Mouse (Mus musculus) macrophage (primary cell): ENCODE results near the gene Kcnt2. TPM values are rescaled to one million over a fixed set of nuclear protein-coding genes. Genes with fewer than 3 reads are reported as not detected.

ENCODE experiments used
- H3K27ac ChIP-seq: fragments of 350-480 bp; formaldehyde crosslinking; 2 replicates; pipeline ENCODE4 v1.9.0; 2021
- H3K36me3 ChIP-seq: fragments of 350-480 bp; formaldehyde crosslinking; 2 replicates; pipeline ENCODE4 v1.9.0; 2021; ENCODE audit errors: inconsistent target
- H3K4me3 ChIP-seq: fragments of 350-480 bp; formaldehyde crosslinking; 2 replicates; pipeline ENCODE4 v1.9.0; 2021; ENCODE audit errors: inconsistent target
- H3K79me2 ChIP-seq: fragments of 350-480 bp; formaldehyde crosslinking; 2 replicates; pipeline ENCODE4 v1.9.0; 2021; ENCODE audit errors: inconsistent target
- WGBS: methylation state at CpG from one replicate; pipeline ENCODE4 v1.1.7; 2026; ENCODE audit warnings: inconsistent platforms; ENCODE audit not compliant: missing documents; 5-methylcytosine and 5-hydroxymethylcytosine counted together
- polyA plus RNA-seq: library from polyadenylated mRNA; stranded (reverse); fragments of 250-400 nt; gene quantifications from 3 replicates; pipeline ENCODE4 v1.2.4, GENCODE M21; 2018; ENCODE audit warnings: inconsistent platforms

Kcnt2 gene
- polyA plus RNA-seq, 1 experiment from 2014 or later = not detected

DNA sequence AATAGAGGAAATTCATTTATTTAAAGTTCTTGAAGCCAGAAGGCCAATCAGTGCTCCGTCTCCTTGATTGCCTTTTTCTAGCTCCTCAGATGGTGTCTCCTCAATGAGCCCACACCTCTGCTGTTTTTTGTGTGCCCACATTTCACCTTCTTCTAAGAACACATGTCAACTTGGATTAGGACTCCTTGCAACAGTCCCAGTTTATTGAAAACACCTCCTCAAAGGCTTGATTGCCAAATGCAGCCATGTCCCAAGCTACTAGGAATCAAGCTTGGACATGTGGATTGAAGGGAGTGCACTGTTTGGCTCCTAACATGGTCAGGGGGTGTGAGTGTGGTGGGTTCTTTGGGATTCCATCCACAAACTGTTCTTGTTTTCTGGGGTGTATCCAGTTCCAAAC, 245.4 kb downstream of the Kcnt2 start:
- Histone ChIP-seq H3K4me3 (no peak overlapping the region), H3K27ac (no peak overlapping the region), H3K79me2 (no peaks in the 10 kb centered on the region), H3K36me3 (no peaks in the 10 kb centered on the region)
- WGBS = 100% methylated on average over 1 of the region's 1 CpGs

DNA sequence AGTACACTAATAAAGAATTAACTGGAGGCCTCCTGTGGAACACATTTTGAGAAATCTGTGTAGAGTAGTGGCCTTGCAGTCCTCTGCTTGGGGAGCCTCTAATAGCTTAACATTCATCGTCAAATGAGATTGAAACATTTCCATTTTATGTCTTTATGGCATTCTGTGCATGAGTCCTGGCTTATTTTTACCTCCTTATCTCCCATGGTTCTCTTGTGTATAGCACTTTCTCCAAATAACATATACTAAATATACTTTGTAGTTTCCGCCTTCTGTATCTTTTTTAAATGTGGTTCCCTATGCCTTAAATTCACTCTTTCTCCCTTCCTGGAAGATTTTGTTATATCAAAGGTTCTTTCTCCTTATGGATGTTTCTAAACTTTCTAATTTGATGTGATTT, 246.3 kb downstream of the Kcnt2 start:
- WGBS = 89% methylated on average over 2 of the region's 2 CpGs
- no peak overlapping the region for H3K27ac ChIP-seq
- no peaks in the 10 kb centered on the region for H3K36me3 ChIP-seq
- H3K79me2 ChIP-seq = no peaks in the 10 kb centered on the region
- no peak overlapping the region for H3K4me3 ChIP-seq

DNA sequence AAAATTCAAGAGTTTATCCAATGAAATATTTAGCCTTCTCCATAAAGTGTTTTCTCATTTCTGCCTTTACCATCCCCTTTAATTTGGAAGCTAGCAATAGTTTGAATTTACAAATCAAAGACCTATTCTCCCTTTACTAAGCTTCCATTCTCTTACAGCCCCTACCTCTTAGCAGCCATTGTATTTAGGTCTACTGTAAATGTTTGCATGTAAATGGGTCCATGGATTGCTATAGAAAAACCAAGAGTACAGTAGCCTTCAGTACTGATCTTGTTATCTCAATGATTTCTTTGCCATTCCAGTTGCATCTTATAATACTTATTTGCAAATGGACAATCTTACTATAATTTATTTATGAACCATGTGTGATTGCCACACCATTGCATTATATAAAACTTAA, 267.5 kb downstream of the Kcnt2 start:
- H3K79me2 ChIP-seq = no peaks in the 10 kb centered on the region
- H3K27ac ChIP-seq = no peak overlapping the region
- no peaks in the 10 kb centered on the region for H3K36me3 ChIP-seq
- H3K4me3 ChIP-seq = no peak overlapping the region

DNA sequence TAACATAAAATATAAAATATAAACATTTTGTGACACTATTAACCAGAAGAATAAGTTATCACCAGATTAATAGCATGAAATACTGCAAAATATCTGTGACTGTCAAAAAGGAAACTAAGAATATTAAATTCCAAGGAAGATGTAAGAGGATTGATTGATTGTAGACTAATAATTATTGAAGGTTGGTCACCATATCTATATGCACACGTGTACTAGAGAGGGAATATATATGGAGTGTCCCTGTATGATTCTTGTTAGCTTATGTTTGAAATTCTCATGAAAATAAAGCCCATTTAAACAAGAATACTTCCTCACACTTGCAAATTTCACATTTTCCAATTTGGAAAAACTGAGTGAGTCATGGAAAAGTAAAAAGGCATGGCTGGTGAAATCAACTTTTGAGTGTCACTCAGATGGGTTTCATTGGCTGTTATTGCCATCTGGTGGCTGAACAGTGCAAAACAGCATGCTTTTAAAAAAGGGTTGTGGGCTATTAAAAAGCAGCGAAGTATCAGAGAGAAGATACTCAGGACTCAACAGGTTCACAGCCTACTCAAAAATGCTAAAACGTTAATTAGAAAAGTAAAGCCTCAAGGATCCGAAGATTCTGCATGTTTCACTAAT, 285.4 kb downstream of the Kcnt2 start:
- H3K36me3 ChIP-seq = no peaks in the 10 kb centered on the region
- H3K4me3 ChIP-seq = no peak overlapping the region
- no peaks in the 10 kb centered on the region for H3K79me2 ChIP-seq
- no peak overlapping the region for H3K27ac ChIP-seq
- WGBS = 34% methylated on average over 4 of the region's 4 CpGs

DNA sequence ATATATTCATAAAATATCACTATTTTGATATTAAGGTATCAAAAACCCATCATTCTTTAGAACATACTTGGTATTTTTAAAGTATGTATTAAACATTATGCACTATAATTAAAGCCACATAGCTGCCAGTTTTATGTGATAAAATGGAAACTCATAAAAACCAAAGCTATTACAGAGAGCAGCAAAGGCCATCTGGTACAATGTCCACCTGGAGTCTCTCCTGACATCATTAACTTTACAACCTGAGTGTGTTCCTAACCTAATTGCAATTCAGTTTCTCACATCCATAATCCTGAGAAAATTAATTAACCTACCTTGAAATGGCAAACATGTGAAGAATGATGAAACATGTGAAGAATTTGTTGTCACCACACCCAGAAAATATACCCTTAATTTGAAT, 288.9 kb downstream of the Kcnt2 start:
- no peaks in the 10 kb centered on the region for H3K79me2 ChIP-seq
- no peak overlapping the region for H3K27ac ChIP-seq

DNA sequence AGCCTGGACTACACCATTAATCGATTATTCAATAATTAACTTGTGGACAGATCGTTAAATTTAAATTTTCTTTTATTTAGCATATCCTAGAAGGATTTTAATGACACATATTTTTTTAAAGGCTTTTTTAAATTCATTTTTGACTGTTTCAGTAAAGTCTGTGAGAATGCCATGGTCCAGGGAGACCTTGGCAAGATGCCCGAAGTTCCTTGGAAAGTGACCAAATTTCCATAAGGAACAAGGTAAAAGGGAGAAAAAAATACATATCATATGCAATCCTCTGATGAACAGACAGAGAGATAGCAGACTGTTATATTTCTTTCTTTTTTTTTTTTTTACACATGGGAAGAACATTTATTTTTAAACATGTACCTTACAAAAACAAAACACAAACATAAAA, 296.1 kb downstream of the Kcnt2 start:
- no peak overlapping the region for H3K4me3 ChIP-seq
- no peak overlapping the region for H3K27ac ChIP-seq
- WGBS = 100% methylated on average over 1 of the region's 3 CpGs
- H3K79me2 ChIP-seq = no peaks in the 10 kb centered on the region
- H3K36me3 ChIP-seq = no peaks in the 10 kb centered on the region

More for the DNA sequence above, 288.9 kb downstream of the Kcnt2 start:
- Histone ChIP-seq H3K36me3 (no peaks in the 10 kb centered on the region), H3K4me3 (no peak overlapping the region)

GRCm38 (mm10) chr1:140548711-140549110, 302.8 kb downstream of the Kcnt2 start:
- Histone ChIP-seq H3K27ac (no peak overlapping the region), H3K4me3 (no peak overlapping the region), H3K79me2 (no peaks in the 10 kb centered on the region), H3K36me3 (no peaks in the 10 kb centered on the region)

DNA sequence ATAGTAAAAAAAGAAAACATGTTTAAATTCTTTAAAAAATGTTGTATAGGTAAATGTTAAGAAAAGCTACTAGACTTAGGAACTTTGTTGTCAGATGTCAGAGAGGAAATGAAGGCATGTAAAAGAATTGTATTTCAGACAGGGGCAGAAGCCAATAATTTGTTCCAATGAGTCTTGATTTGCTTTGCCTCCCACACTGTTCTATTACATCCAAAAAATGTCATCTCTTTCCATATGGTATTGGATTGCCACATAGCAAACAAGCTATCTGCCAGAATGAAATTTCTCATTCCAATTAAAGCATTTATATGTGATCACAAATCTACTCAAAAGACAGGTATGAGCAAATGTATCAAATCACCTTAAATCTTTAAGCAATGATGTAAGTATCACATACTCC, 314.8 kb downstream of the Kcnt2 start:
- no peaks in the 10 kb centered on the region for H3K79me2 ChIP-seq
- no peak overlapping the region for H3K27ac ChIP-seq
- H3K4me3 ChIP-seq = no peak overlapping the region
- no peaks in the 10 kb centered on the region for H3K36me3 ChIP-seq

DNA sequence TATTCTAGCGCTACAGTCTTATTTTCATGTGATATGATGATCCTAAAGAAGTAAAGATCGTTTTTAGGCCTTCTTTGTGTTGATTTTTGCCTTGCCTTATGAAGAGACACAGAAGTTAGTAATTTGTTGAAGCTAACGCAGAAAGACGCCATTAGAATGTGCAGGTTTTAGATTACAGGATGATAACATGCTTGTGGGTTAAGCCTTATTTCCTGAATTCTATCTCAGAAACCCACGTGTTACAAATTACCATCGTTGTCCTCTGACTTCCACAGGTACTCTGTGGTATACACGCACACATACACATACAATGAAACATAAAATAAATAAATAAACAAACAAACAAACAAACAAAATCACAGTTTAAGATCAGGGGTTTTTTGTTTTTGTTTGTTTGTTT, 326.2 kb downstream of the Kcnt2 start:
- H3K79me2 ChIP-seq = no peaks in the 10 kb centered on the region

DNA sequence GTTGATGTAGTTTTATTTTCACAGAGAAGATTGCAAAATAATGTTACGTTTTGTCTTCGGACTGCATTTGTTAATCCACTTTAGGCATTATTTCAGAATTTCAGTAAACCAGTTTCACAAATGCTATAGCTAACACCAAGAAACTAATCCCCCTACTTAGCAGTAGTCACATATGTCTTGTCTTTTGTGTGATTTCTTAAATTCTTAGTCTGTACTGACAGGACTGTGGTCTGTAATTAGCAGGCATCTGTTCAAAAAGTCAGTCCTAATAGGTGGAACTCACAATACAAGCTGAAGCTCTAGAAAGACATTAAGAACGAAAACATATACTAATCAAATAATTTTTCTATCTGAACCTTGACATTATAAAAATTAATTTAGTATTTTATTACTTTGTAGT, 332.6 kb downstream of the Kcnt2 start:
- 91% methylated on average over 3 of the region's 3 CpGs for WGBS
- no peaks in the 10 kb centered on the region for H3K79me2 ChIP-seq
- H3K36me3 ChIP-seq = no peaks in the 10 kb centered on the region
- H3K4me3 ChIP-seq = no peak overlapping the region
- H3K27ac ChIP-seq = no peak overlapping the region

More for the DNA sequence above, 326.2 kb downstream of the Kcnt2 start:
- WGBS = 59% methylated on average over 7 of the region's 7 CpGs
- no peak overlapping the region for H3K27ac ChIP-seq
- no peaks in the 10 kb centered on the region for H3K36me3 ChIP-seq
- no peak overlapping the region for H3K4me3 ChIP-seq

DNA sequence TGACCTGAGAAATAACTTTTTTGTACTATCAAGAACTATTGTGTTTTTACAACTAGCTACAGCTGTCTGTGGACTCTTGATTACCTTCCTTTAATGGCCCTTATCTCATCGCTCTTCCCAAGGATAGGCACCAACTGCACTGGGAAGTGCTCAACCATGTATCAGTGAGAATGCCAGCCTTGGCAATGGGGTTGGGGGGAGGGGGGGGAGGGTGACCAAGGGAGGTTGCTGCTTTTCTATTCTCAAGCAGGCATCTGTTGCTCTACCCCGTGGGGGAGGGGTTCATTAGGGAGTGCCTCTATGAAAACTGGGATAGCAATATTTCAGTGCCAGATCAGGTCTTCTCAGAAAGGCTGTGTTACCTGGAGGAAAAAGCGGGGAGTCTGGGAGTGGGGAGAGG, 342.3 kb downstream of the Kcnt2 start:
- no peak overlapping the region for H3K27ac ChIP-seq
- 76% methylated on average over 3 of the region's 3 CpGs for WGBS
- H3K4me3 ChIP-seq = no peak overlapping the region
- no peaks in the 10 kb centered on the region for H3K36me3 ChIP-seq
- no peaks in the 10 kb centered on the region for H3K79me2 ChIP-seq

- no peak overlapping the region for H3K4me3 ChIP-seq
- no peak overlapping the region for H3K27ac ChIP-seq
- 88% methylated on average over 4 of the region's 4 CpGs for WGBS
- no peaks in the 10 kb centered on the region for H3K36me3 ChIP-seq
- H3K79me2 ChIP-seq = no peaks in the 10 kb centered on the region
These were observed 362.9 kb downstream of the Kcnt2 start for GRCm38 (mm10) chr1:140608765-140609297.

- Histone ChIP-seq H3K36me3 (no peaks in the 10 kb centered on the region), H3K27ac (no peak overlapping the region), H3K79me2 (no peaks in the 10 kb centered on the region), H3K4me3 (no peak overlapping the region)
- WGBS = 71% methylated on average over 1 of the region's 1 CpGs
These were observed 367.1 kb downstream of the Kcnt2 start for GRCm38 (mm10) chr1:140613101-140613500.

DNA sequence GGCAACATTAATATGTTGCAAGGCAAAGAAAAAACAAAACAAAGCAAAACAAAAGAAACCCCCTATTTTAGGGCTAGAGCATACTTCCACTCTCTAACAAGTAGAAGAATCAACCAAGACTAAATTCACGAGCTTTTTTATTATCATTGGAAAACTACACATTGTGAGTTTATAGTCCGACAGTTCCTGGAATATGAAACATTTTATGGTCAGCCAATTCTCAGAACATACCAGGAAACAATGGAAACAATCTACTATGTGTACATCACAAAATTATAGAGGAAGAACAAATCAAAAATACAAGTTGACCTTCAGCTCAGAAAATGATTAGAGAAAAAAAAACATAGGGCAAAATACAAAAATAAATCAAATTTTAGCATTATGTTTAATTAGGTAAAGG, 368.9 kb downstream of the Kcnt2 start:
- H3K36me3 ChIP-seq = no peaks in the 10 kb centered on the region
- no peak overlapping the region for H3K4me3 ChIP-seq
- no peak overlapping the region for H3K27ac ChIP-seq
- 93% methylated on average over 2 of the region's 2 CpGs for WGBS
- no peaks in the 10 kb centered on the region for H3K79me2 ChIP-seq

DNA sequence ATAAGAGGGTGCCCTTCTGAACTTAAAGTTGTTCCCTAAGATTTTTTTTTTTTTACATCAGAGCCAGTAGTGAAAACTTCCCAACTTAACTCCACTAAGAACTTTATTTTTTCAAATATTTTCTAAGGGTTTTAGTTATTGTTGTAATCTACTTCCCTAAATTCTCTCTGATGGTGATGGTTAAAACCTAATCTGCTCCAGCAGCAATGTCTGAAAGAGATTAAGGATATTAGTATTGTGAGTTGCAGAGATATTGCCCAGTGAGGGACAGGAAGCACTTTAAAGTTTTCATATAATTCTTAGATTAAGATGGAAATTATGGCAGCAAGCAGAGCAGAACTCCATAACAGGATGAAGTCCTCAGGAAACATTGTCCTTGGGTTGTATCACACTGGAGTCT, 372.2 kb downstream of the Kcnt2 start:
- no peaks in the 10 kb centered on the region for H3K36me3 ChIP-seq
- H3K4me3 ChIP-seq = no peak overlapping the region
- H3K79me2 ChIP-seq = no peaks in the 10 kb centered on the region
- H3K27ac ChIP-seq = no peak overlapping the region

DNA sequence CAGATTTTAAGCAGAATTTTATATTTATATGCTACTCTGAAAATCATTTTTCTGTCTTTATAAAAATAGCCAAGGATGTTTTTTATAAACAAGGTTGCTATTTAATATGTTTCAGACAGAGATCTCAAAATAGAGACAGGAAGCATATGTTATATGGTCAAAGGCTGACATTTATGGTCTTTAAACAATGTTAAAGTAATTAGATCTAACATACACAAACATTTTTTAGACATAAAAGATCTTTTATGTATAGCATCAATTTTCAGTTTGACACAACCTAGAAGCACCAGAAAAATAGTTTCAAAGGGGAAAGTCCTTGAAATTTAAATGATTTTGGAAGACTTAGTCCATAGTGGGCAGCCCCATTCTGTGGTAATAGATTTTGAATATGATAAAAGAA, 379.0 kb downstream of the Kcnt2 start:
- H3K79me2 ChIP-seq = no peaks in the 10 kb centered on the region

More for the DNA sequence above, 379.0 kb downstream of the Kcnt2 start:
- Histone ChIP-seq H3K36me3 (no peaks in the 10 kb centered on the region), H3K4me3 (no peak overlapping the region), H3K27ac (no peak overlapping the region)
